Mouse (Mus musculus) heart, embryonic 14.5 days (tissue): Measurements from ENCODE around the gene Cldnd1. TPM values are rescaled to one million over a fixed set of nuclear protein-coding genes. Genes with fewer than 3 reads are reported as not detected.

Experiments used
- ATAC-seq: fragments of 200-750 bp; cut with Nextera tagmentation; 2 replicates; pipeline ENCODE4 v1.8.0; 2017; ENCODE audit warnings: low read depth, moderate TSS enrichment; ENCODE audit not compliant: insufficient number of reproducible peaks, insufficient read depth, low FRiP score
- H3K27ac ChIP-seq, 2 experiments: fragments of 200-500 bp in 1 of 2; fragments of 300-500 bp in 1 of 2; sonication (generic) in 1 of 2; replicated peaks in 1 of 2; 2 replicates each; pipeline ENCODE4 v1.5.1; 2012 to 2014; ENCODE audit warnings: low read depth in 2 of 2, low read length in 2 of 2, control low read depth in 1 of 2, mild to moderate bottlenecking in 1 of 2, mixed read lengths in 1 of 2; ENCODE audit not compliant: control insufficient read depth in 1 of 2, insufficient read depth in 1 of 2
- H3K27me3 ChIP-seq: fragments of 300-500 bp; sonication (generic); 2 replicates; pipeline ENCODE4 v1.6.1; 2014; ENCODE audit warnings: mild to moderate bottlenecking, low read length, control low read depth; ENCODE audit not compliant: control insufficient read depth, insufficient read depth
- H3K36me3 ChIP-seq: fragments of 300-500 bp; sonication (generic); 2 replicates; pipeline ENCODE4 v1.6.1; 2014; ENCODE audit warnings: mild to moderate bottlenecking, control low read depth, low read length, mixed read lengths; ENCODE audit not compliant: control insufficient read depth, insufficient read depth
- H3K4me1 ChIP-seq, 2 experiments: fragments of 200-500 bp in 1 of 2; fragments of 300-500 bp in 1 of 2; sonication (generic) in 1 of 2; 2 replicates each; pipeline ENCODE4 v1.6.1; 2012 to 2014; ENCODE audit warnings: low read length in 2 of 2, control low read depth in 1 of 2, mixed read lengths in 1 of 2; ENCODE audit not compliant: control insufficient read depth in 2 of 2, insufficient read depth in 2 of 2
- H3K4me2 ChIP-seq: fragments of 300-500 bp; sonication (generic); 2 replicates; pipeline ENCODE4 v1.6.1; 2014; ENCODE audit warnings: mild to moderate bottlenecking, low read length
- H3K4me3 ChIP-seq, 2 experiments: fragments of 200-500 bp in 1 of 2; fragments of 300-500 bp in 1 of 2; sonication (generic) in 1 of 2; 2 replicates each; pipeline ENCODE4 v1.5.1; 2012 to 2014; ENCODE audit warnings: low read length in 2 of 2, mild to moderate bottlenecking in 2 of 2, control low read depth in 1 of 2, low read depth in 1 of 2, moderate library complexity in 1 of 2; ENCODE audit not compliant: control insufficient read depth in 1 of 2, insufficient read depth in 1 of 2
- H3K9ac ChIP-seq: fragments of 300-500 bp; sonication (generic); 2 replicates; pipeline ENCODE4 v1.6.1; 2014; ENCODE audit warnings: mild to moderate bottlenecking, low read length
- H3K9me3 ChIP-seq: fragments of 300-500 bp; sonication (generic); 2 replicates; pipeline ENCODE4 v1.6.1; 2016; ENCODE audit warnings: low read length, control low read depth; ENCODE audit not compliant: control insufficient read depth
- WGBS: fragments of 180-500 bp; shearing (Covaris S2); extraction: QIAGEN DNeasy Blood & Tissue Kit; methylation state at CpG from one replicate; pipeline ENCODE4 v1.1.7; 2014; 5-methylcytosine and 5-hydroxymethylcytosine counted together
- polyA plus RNA-seq: library from polyadenylated mRNA; unstranded; fragments of >200 nt; fragmentation: Nextera tagmentation; extraction: Ambion mirVana; gene quantifications from 2 replicates; pipeline ENCODE4 v1.2.1, GENCODE M21; 2014

The Cldnd1 gene
- polyA plus RNA-seq, 1 experiment from 2014 or later = 111 TPM

DNA sequence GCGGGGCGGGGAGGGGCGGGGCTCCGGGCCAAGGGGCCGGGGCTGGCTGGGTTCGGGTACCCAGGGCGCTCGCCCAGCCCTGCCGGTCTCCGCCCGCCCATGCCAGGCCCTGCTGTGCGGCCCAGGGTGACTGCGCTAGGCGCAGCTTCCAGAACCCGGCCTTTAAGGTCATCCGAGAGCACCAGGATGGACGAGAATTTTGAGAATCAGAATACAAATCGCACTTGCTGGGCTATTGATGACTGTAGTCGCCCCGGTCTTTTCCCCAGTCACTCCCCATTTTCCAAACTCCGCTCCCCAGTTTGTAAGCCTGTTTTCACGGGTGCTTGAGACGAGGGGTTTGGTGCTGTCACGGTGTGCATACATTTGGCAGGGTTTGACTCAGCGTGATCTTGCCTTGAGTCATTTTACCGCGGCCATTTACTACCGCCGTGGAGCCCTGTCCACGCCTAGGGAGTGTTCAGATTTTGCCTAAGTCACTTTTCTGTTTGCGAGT is 514 bp downstream of the Cldnd1 start:
- Histone ChIP-seq H3K9me3 (no peaks in the 10 kb centered on the region), H3K4me3 (peak overlapping the region; percentile 64 to 84), H3K4me1 (0 out of 4 replicates have a peak, but pooled peaks cover 0 to 5% of the 10 kb centered on the region in 2 experiments), H3K27me3 (no peaks in the 10 kb centered on the region), H3K9ac (peak overlapping the region; percentile 78), H3K36me3 (peaks cover 37% of the 10 kb centered on the region), H3K4me2 (peak overlapping the region; percentile 69), H3K27ac (peak overlapping the region; percentile 82 to 88)
- peak; percentile 85 for ATAC-seq
- under 1% methylated on average over 29 of the region's 31 CpGs for WGBS

GRCm38 (mm10) chr16:58738205-58738604 is 10.5 kb downstream of the Cldnd1 start:
- 75% methylated on average over 4 of the region's 4 CpGs for WGBS
- H3K27me3 ChIP-seq = no peaks in the 10 kb centered on the region
- H3K4me3 ChIP-seq = no peak overlapping the region
- no peak for ATAC-seq
- H3K9me3 ChIP-seq = no peaks in the 10 kb centered on the region
- H3K4me1 ChIP-seq = no peaks in the 10 kb centered on the region
- H3K27ac ChIP-seq = no peak overlapping the region
- H3K4me2 ChIP-seq = no peak overlapping the region
- no peak overlapping the region for H3K9ac ChIP-seq
- H3K36me3 ChIP-seq = peaks cover 32% of the 10 kb centered on the region

- no peaks in the 10 kb centered on the region for H3K9me3 ChIP-seq
- peaks cover 26% of the 10 kb centered on the region for H3K36me3 ChIP-seq
- H3K27ac ChIP-seq = no peak overlapping the region
- no peak overlapping the region for H3K4me2 ChIP-seq
- 78% methylated on average over 1 of the region's 1 CpGs for WGBS
- ATAC-seq = no peak
- no peak overlapping the region for H3K4me3 ChIP-seq
- H3K27me3 ChIP-seq = no peaks in the 10 kb centered on the region
- H3K9ac ChIP-seq = no peak overlapping the region
- H3K4me1 ChIP-seq = no peaks in the 10 kb centered on the region
Observed at GRCm38 (mm10) chr16:58738800-58739199, 11.1 kb downstream of the Cldnd1 start.

DNA sequence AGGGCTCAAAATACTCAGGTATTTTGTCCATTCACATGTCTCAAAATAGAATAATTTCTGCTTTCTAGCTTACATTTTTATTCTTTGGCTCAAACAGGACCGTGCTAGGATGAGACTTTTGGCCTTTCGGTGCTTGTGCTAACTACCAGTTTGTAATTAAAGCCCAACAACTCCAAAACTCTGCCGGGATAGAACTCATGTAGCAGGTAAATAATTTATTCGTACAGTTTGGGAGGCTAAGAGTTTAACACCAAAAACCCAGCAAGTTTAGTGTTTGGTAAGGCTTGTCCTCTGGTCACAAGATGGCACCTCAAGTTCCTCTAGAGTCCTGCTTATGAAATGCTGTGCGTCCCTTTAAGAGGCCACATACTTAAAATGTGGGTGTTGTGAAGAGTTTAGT is 13.0 kb downstream of the Cldnd1 start:
- WGBS = 84% methylated on average over 5 of the region's 5 CpGs

GRCm38 (mm10) chr16:58746715-58747114 is 19.0 kb downstream of the Cldnd1 start:
- H3K36me3 ChIP-seq = no peaks in the 10 kb centered on the region
- no peak overlapping the region for H3K4me3 ChIP-seq
- peaks cover 3 to 6% of the 10 kb centered on the region in 2 experiments; a peak in 3 of 4 replicates for H3K4me1 ChIP-seq
- H3K9me3 ChIP-seq = no peaks in the 10 kb centered on the region
- peak overlapping the region; percentile 27 for H3K4me2 ChIP-seq
- H3K27ac ChIP-seq = peak overlapping the region; percentile 1 to 57; a peak in 2 of 4 replicates
- H3K9ac ChIP-seq = no peak overlapping the region
- 18% methylated on average over 4 of the region's 4 CpGs for WGBS
- peak; percentile 26; the same call in 1 of the 2 replicates for ATAC-seq
- H3K27me3 ChIP-seq = no peaks in the 10 kb centered on the region

More for the DNA sequence above, 13.0 kb downstream of the Cldnd1 start:
- Histone ChIP-seq H3K4me3 (no peak overlapping the region), H3K36me3 (peaks cover 6% of the 10 kb centered on the region; the same call in 1 of the 2 replicates), H3K4me2 (no peak overlapping the region), H3K27me3 (no peaks in the 10 kb centered on the region), H3K9me3 (no peaks in the 10 kb centered on the region), H3K4me1 (no peaks in the 10 kb centered on the region), H3K27ac (no peak overlapping the region), H3K9ac (no peak overlapping the region)
- no peak for ATAC-seq

- 19% methylated on average over 1 of the region's 1 CpGs for WGBS
- no peak for ATAC-seq
Observed at GRCm38 (mm10) chr16:58751314-58751713, 23.6 kb downstream of the Cldnd1 start.

GRCm38 (mm10) chr16:58756191-58756590 is 28.5 kb downstream of the Cldnd1 start:
- H3K27ac ChIP-seq = no peak overlapping the region
- no peaks in the 10 kb centered on the region for H3K27me3 ChIP-seq
- H3K4me3 ChIP-seq = no peak overlapping the region
- H3K9me3 ChIP-seq = no peaks in the 10 kb centered on the region
- H3K4me2 ChIP-seq = no peak overlapping the region
- no peaks in the 10 kb centered on the region for H3K36me3 ChIP-seq
- no peak overlapping the region for H3K9ac ChIP-seq
- no peak for ATAC-seq
- no peaks in the 10 kb centered on the region for H3K4me1 ChIP-seq

More at GRCm38 (mm10) chr16:58751314-58751713, 23.6 kb downstream of the Cldnd1 start:
- no peaks in the 10 kb centered on the region for H3K9me3 ChIP-seq
- H3K27me3 ChIP-seq = no peaks in the 10 kb centered on the region
- peaks cover 3 to 6% of the 10 kb centered on the region in 2 experiments; a peak in 3 of 4 replicates for H3K4me1 ChIP-seq
- no peak overlapping the region for H3K4me3 ChIP-seq
- no peaks in the 10 kb centered on the region for H3K36me3 ChIP-seq
- no peak overlapping the region for H3K4me2 ChIP-seq
- H3K27ac ChIP-seq = no peak overlapping the region
- H3K9ac ChIP-seq = no peak overlapping the region

DNA sequence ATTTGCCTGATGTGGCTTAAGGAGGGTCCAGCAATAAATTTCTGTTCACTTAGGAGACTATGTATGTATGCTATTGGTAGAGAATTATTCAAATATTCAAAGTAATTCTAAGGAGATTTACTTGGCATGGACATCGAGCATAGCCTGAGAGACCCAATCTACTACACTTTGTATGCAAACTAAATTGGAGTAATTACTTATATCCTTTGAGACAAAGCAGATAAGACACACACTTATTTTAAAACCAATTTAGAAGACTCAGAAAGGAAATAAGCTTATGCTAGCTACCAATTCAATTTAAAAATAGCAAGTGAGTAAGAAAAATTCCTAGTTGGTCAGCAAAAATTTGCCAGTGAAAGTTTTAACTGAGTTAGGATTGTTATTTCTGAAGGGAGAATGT is 35.4 kb downstream of the Cldnd1 start, which contains the start of gene Olfr172:
Olfr172 (minus strand) TSS at position 101 of the 400 bp plus-strand sequence.
- Histone ChIP-seq H3K4me2 (no peak within 1 kb of the TSS), H3K9ac (no peak within 1 kb of the TSS), H3K27me3 (no peaks in the 10 kb centered on the region), H3K4me3 (no peak within 1 kb of the TSS), H3K4me1 (no peaks in the 10 kb centered on the region), H3K36me3 (no peaks in the 10 kb centered on the region), H3K27ac (no peak within 1 kb of the TSS), H3K9me3 (no peaks in the 10 kb centered on the region)
- no peak for ATAC-seq
- WGBS = 81% methylated on average over 1 of the region's 1 CpGs
